Mouse (Mus musculus) liver, postnatal 0 days (tissue): ENCODE data around the gene Greb1.

Experiments
- CTCF ChIP-seq: sonication (generic); IDR thresholded peaks from 2 replicates; pipeline ENCODE4 v1.5.1; 2016; ENCODE audit warnings: antibody characterized with exemption, low read depth
- EP300 ChIP-seq: IDR thresholded peaks from 2 replicates; pipeline ENCODE4 v1.6.1; 2016; ENCODE audit warnings: antibody characterized with exemption, low read depth, mild to moderate bottlenecking

DNA sequence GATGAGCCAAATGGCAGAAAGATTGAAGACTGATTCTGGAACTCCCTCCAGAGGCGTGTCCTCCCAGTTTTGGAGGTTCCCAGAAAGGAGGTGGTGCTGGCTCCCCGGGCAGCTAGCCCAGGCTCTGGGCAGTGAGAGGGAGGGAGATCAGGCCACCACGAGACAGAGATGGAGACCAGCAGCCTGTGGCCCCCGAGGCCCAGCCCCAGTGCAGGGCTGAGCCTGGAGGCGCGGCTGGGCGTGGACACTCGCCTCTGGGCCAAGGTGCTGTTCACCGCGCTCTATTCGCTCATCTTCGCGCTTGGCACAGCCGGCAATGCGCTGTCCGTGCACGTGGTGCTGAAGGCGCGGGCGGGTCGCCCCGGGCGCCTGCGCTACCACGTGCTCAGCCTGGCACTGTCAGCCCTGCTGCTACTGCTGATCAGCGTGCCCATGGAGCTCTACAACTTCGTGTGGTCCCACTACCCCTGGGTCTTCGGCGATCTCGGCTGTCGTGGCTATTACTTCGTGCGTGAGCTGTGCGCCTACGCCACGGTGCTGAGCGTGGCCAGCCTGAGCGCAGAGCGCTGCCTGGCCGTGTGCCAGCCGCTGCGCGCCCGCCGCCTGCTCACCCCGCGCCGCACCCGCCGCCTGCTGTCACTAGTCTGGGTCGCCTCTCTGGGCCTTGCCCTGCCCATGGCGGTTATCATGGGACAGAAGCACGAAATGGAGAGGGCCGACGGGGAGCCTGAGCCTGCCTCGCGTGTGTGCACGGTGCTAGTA, 147.2 kb downstream of the Greb1 start, which contains the start of gene Ntsr2:
- no peak for TF ChIP-seq CTCF
- no peak for TF ChIP-seq EP300
